Mouse (Mus musculus): Measurements from ENCODE around the gene Ptpn22. TPM values are rescaled to one million over a fixed set of nuclear protein-coding genes. Genes with fewer than 3 reads are reported as not detected.
"Not testable (repeated sequence)": the region's sequence is repeated elsewhere in the genome, so short reads cannot be mapped to it uniquely, and the experiment has no call there.

Gene Ptpn22
- polyA plus RNA-seq, 1 experiment from 2014 or later, result 0.90 TPM

- 87% methylated on average over 2 of the region's 2 CpGs for WGBS (ENCODE audit: insufficient replicate concordance)
- Histone ChIP-seq H3K27me3 (ENCODE audit: control insufficient read depth, insufficient read depth, low read length) (no peaks in the 10 kb centered on the region), H3K27ac (ENCODE audit: low read depth, low read length) (no peak overlapping the region), H3K4me1 (ENCODE audit: control insufficient read depth, insufficient read depth, low read length) (peaks cover 4% of the 10 kb centered on the region; the same call in 1 of the 2 replicates), H3K4me3 (ENCODE audit: low read depth, low read length) (no peak overlapping the region), H3K4me2 (no peak overlapping the region), H3K9me3 (replicated peaks; ENCODE audit: control insufficient read depth, low read length) (no peaks in the 10 kb centered on the region), H3K9ac (ENCODE audit: low read depth, low read length) (no peak overlapping the region), H3K36me3 (ENCODE audit: control insufficient read depth, insufficient read depth, low read length) (no peaks in the 10 kb centered on the region)
- ATAC-seq (replicated peaks; ENCODE audit: insufficient number of reproducible peaks, low FRiP score, low TSS enrichment), result no peak
These were observed 25.6 kb upstream of the Ptpn22 start for GRCm38 (mm10) chr3:103834001-103834400.

GRCm38 (mm10) chr3:103835272-103835950 lies 24.2 kb upstream of the Ptpn22 start:
- peaks cover 4% of the 10 kb centered on the region; the same call in 1 of the 2 replicates for H3K4me1 ChIP-seq (ENCODE audit: control insufficient read depth, insufficient read depth, low read length)
- no peaks in the 10 kb centered on the region for H3K36me3 ChIP-seq (ENCODE audit: control insufficient read depth, insufficient read depth, low read length)
- no peak for ATAC-seq (replicated peaks; ENCODE audit: insufficient number of reproducible peaks, low FRiP score, low TSS enrichment)
- H3K9me3 ChIP-seq (replicated peaks; ENCODE audit: control insufficient read depth, low read length), result no peaks in the 10 kb centered on the region
- no peak overlapping the region for H3K27ac ChIP-seq (ENCODE audit: low read depth, low read length)
- H3K4me3 ChIP-seq (ENCODE audit: low read depth, low read length), result no peak overlapping the region
- no peaks in the 10 kb centered on the region for H3K27me3 ChIP-seq (ENCODE audit: control insufficient read depth, insufficient read depth, low read length)
- H3K4me2 ChIP-seq, result no peak overlapping the region
- H3K9ac ChIP-seq (ENCODE audit: low read depth, low read length), result no peak overlapping the region
- 80% methylated on average over 6 of the region's 6 CpGs for WGBS (ENCODE audit: insufficient replicate concordance)

DNA sequence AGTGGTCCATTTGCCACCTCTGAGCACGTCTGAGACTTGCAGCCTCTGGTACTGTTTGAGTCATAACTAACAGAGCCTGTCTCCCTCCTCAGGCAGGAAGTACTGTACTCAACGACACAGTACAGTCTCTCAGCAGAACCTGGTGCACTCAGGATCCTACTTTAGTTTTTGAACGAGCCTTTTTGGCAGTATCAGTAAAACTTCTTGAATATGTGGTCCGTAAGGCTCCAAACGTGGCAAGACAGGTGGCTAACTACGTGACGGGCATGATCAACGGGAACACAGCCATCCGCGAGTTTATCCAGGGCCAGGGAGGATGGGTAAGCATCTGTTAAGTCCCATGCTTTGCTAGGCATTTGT lies 23.7 kb upstream of the Ptpn22 start:
- Histone ChIP-seq H3K4me1 (ENCODE audit: control insufficient read depth, insufficient read depth, low read length) (peaks cover 4% of the 10 kb centered on the region; the same call in 1 of the 2 replicates), H3K27me3 (ENCODE audit: control insufficient read depth, insufficient read depth, low read length) (no peaks in the 10 kb centered on the region), H3K4me3 (ENCODE audit: low read depth, low read length) (no peak overlapping the region), H3K4me2 (no peak overlapping the region), H3K36me3 (ENCODE audit: control insufficient read depth, insufficient read depth, low read length) (no peaks in the 10 kb centered on the region), H3K9ac (ENCODE audit: low read depth, low read length) (no peak overlapping the region), H3K9me3 (replicated peaks; ENCODE audit: control insufficient read depth, low read length) (no peaks in the 10 kb centered on the region), H3K27ac (ENCODE audit: low read depth, low read length) (no peak overlapping the region)
- WGBS (ENCODE audit: insufficient replicate concordance), result 78% methylated on average over 10 of the region's 10 CpGs
- ATAC-seq (replicated peaks; ENCODE audit: insufficient number of reproducible peaks, low FRiP score, low TSS enrichment), result no peak

DNA sequence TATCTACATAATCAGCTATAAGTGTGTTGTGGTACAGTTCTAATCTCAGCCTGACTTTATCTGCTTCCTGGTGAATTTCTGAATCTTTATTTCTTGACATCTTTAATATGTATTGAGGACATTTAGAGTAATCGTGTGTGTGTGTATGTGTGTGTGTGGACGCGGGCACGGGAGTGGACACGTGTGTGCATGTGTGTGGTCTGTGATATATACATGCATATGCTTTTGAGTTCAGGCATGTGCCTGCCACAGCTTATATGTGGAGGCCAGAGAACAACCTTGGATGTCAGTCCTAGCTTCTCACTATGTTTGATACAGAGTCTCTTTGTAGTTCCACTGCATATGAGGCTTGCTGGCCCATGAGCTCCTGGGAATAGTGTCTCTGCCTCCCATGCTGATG lies 23.1 kb upstream of the Ptpn22 start:
- Histone ChIP-seq H3K4me3 (ENCODE audit: low read depth, low read length) (no peak overlapping the region), H3K4me2 (no peak overlapping the region), H3K27me3 (ENCODE audit: control insufficient read depth, insufficient read depth, low read length) (no peaks in the 10 kb centered on the region), H3K4me1 (ENCODE audit: control insufficient read depth, insufficient read depth, low read length) (peaks cover 4% of the 10 kb centered on the region; the same call in 1 of the 2 replicates), H3K36me3 (ENCODE audit: control insufficient read depth, insufficient read depth, low read length) (no peaks in the 10 kb centered on the region), H3K27ac (ENCODE audit: low read depth, low read length) (no peak overlapping the region), H3K9ac (ENCODE audit: low read depth, low read length) (no peak overlapping the region), H3K9me3 (replicated peaks; ENCODE audit: control insufficient read depth, low read length) (no peaks in the 10 kb centered on the region)
- no peak for ATAC-seq (replicated peaks; ENCODE audit: insufficient number of reproducible peaks, low FRiP score, low TSS enrichment)
- WGBS (ENCODE audit: insufficient replicate concordance), result 96% methylated on average over 5 of the region's 5 CpGs

GRCm38 (mm10) chr3:103839711-103840110 lies 19.9 kb upstream of the Ptpn22 start:
- Histone ChIP-seq H3K36me3 (ENCODE audit: control insufficient read depth, insufficient read depth, low read length) (no peaks in the 10 kb centered on the region), H3K4me1 (ENCODE audit: control insufficient read depth, insufficient read depth, low read length) (no peaks in the 10 kb centered on the region), H3K27ac (ENCODE audit: low read depth, low read length) (no peak overlapping the region), H3K9me3 (replicated peaks; ENCODE audit: control insufficient read depth, low read length) (no peaks in the 10 kb centered on the region), H3K9ac (ENCODE audit: low read depth, low read length) (no peak overlapping the region), H3K27me3 (ENCODE audit: control insufficient read depth, insufficient read depth, low read length) (no peaks in the 10 kb centered on the region), H3K4me3 (ENCODE audit: low read depth, low read length) (no peak overlapping the region), H3K4me2 (no peak overlapping the region)
- 89% methylated on average over 6 of the region's 6 CpGs for WGBS (ENCODE audit: insufficient replicate concordance)
- ATAC-seq (replicated peaks; ENCODE audit: insufficient number of reproducible peaks, low FRiP score, low TSS enrichment), result no peak

- not testable (repeated sequence) for H3K9ac ChIP-seq (ENCODE audit: low read depth, low read length); H3K4me2 ChIP-seq; H3K4me1 ChIP-seq (ENCODE audit: control insufficient read depth, insufficient read depth, low read length); H3K27ac ChIP-seq (ENCODE audit: low read depth, low read length); H3K4me3 ChIP-seq (ENCODE audit: low read depth, low read length); H3K36me3 ChIP-seq (ENCODE audit: control insufficient read depth, insufficient read depth, low read length); ATAC-seq (replicated peaks; ENCODE audit: insufficient number of reproducible peaks, low FRiP score, low TSS enrichment); H3K27me3 ChIP-seq (ENCODE audit: control insufficient read depth, insufficient read depth, low read length); H3K9me3 ChIP-seq (replicated peaks; ENCODE audit: control insufficient read depth, low read length)
- WGBS (ENCODE audit: insufficient replicate concordance), result 86% methylated on average over 3 of the region's 3 CpGs
These were observed 19.4 kb upstream of the Ptpn22 start for GRCm38 (mm10) chr3:103840195-103840594.

GRCm38 (mm10) chr3:103840946-103841345 lies 18.6 kb upstream of the Ptpn22 start:
- H3K4me1 ChIP-seq (ENCODE audit: control insufficient read depth, insufficient read depth, low read length); H3K4me3 ChIP-seq (ENCODE audit: low read depth, low read length); H3K9ac ChIP-seq (ENCODE audit: low read depth, low read length); H3K4me2 ChIP-seq; H3K27ac ChIP-seq (ENCODE audit: low read depth, low read length); H3K27me3 ChIP-seq (ENCODE audit: control insufficient read depth, insufficient read depth, low read length); H3K9me3 ChIP-seq (replicated peaks; ENCODE audit: control insufficient read depth, low read length); H3K36me3 ChIP-seq (ENCODE audit: control insufficient read depth, insufficient read depth, low read length); ATAC-seq (replicated peaks; ENCODE audit: insufficient number of reproducible peaks, low FRiP score, low TSS enrichment): not testable (repeated sequence)
- 78% methylated on average over 7 of the region's 7 CpGs for WGBS (ENCODE audit: insufficient replicate concordance)

DNA sequence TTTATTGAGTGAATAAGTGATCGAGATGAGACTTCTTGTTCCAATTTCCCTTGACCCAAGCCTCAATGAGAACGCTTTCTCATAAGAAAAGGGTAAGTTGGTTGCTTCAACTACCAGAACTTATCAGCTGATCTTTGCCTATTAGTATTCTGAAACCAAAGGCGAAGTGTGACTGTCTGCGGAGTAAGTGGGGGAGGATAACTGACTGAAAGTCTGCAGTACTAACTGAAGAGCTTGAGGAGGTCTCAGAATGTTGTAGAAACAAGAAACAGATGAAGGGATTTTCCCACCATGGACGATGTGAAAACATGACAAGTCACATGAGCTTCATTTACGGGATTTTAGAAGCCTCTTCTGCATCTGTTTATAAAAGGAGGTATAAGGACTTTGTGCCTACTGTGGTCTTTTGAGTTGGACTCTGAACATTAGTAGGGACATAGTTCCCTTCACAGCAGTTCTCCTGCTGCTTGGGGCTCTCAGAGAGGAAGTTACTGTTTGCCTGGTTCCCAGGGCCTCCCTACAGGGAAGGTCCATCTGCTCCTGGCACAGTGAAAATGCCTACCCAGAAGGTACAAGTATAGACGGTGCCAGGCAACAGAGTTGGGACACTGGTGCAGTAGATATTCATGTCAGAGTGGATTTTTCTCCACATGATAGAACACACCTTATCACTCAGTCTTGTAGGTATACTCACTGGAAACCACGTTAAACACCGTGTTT lies 8.8 kb upstream of the Ptpn22 start:
- no peak overlapping the region for H3K27ac ChIP-seq (ENCODE audit: low read depth, low read length)
- no peaks in the 10 kb centered on the region for H3K27me3 ChIP-seq (ENCODE audit: control insufficient read depth, insufficient read depth, low read length)
- H3K4me3 ChIP-seq (ENCODE audit: low read depth, low read length), result no peak overlapping the region
- WGBS (ENCODE audit: insufficient replicate concordance), result 71% methylated on average over 9 of the region's 9 CpGs
- no peaks in the 10 kb centered on the region for H3K4me1 ChIP-seq (ENCODE audit: control insufficient read depth, insufficient read depth, low read length)
- no peak overlapping the region for H3K9ac ChIP-seq (ENCODE audit: low read depth, low read length)
- H3K9me3 ChIP-seq (replicated peaks; ENCODE audit: control insufficient read depth, low read length), result no peaks in the 10 kb centered on the region
- H3K4me2 ChIP-seq, result no peak overlapping the region
- no peak for ATAC-seq (replicated peaks; ENCODE audit: insufficient number of reproducible peaks, low FRiP score, low TSS enrichment)
- H3K36me3 ChIP-seq (ENCODE audit: control insufficient read depth, insufficient read depth, low read length), result no peaks in the 10 kb centered on the region

DNA sequence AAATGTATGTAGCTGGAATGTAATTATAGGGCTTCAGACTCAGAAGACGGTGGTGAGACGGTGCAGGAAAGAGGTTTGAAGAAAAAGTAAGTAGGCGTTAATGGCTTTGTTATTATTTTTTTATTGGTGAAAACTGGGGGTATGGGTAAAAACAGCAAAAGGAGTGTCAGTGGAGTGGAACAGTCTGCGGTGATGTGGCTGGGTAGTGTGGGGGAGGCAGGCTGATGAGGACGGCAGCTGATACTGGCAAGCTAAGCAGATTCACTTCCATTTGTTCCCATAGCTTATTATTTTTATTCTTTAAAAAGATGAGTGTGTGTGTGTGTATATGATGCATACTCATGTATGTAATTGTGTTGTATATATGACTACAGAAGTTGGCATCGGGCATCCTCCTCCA lies 8.1 kb upstream of the Ptpn22 start:
- Histone ChIP-seq H3K4me1 (ENCODE audit: control insufficient read depth, insufficient read depth, low read length) (no peaks in the 10 kb centered on the region), H3K9me3 (replicated peaks; ENCODE audit: control insufficient read depth, low read length) (no peaks in the 10 kb centered on the region), H3K36me3 (ENCODE audit: control insufficient read depth, insufficient read depth, low read length) (no peaks in the 10 kb centered on the region), H3K4me3 (ENCODE audit: low read depth, low read length) (no peak overlapping the region), H3K27ac (ENCODE audit: low read depth, low read length) (no peak overlapping the region), H3K4me2 (no peak overlapping the region), H3K9ac (ENCODE audit: low read depth, low read length) (no peak overlapping the region), H3K27me3 (ENCODE audit: control insufficient read depth, insufficient read depth, low read length) (no peaks in the 10 kb centered on the region)
- no peak for ATAC-seq (replicated peaks; ENCODE audit: insufficient number of reproducible peaks, low FRiP score, low TSS enrichment)
- WGBS (ENCODE audit: insufficient replicate concordance), result 89% methylated on average over 6 of the region's 6 CpGs
